Mouse (Mus musculus): ENCODE results near the gene Il17rd. TPM values are rescaled to one million over a fixed set of nuclear protein-coding genes. Genes with fewer than 3 reads are reported as not detected.

Gene Il17rd
- polyA plus RNA-seq, 1 experiment from 2014 or later: 15.5 TPM

- H3K27ac ChIP-seq: 0 out of 2 replicates have a peak overlapping the region, but pooled peaks have one; percentile 23
- no peak overlapping the region for H3K4me2 ChIP-seq
- no peaks in the 10 kb centered on the region for H3K9me3 ChIP-seq
- no peak overlapping the region for H3K4me3 ChIP-seq (replicated peaks)
- ATAC-seq (ENCODE audit: insufficient number of reproducible peaks, insufficient read depth, low FRiP score, low TSS enrichment, low read depth): no peak
- 77% methylated on average over 9 of the region's 9 CpGs for WGBS
- 0 out of 2 replicates have a peak, but pooled peaks cover 2% of the 10 kb centered on the region for H3K4me1 ChIP-seq (replicated peaks)
- H3K27me3 ChIP-seq: no peaks in the 10 kb centered on the region
- peaks cover 89% of the 10 kb centered on the region for H3K36me3 ChIP-seq
- no peak overlapping the region for H3K9ac ChIP-seq (replicated peaks)
These were observed 57.4 kb downstream of the Il17rd start for GRCm38 (mm10) chr14:27096133-27096532.

GRCm38 (mm10) chr14:27096779-27097178 lies 58.0 kb downstream of the Il17rd start:
- Histone ChIP-seq H3K4me3 (replicated peaks) (no peak overlapping the region), H3K27me3 (no peaks in the 10 kb centered on the region), H3K4me2 (no peak overlapping the region), H3K27ac (0 out of 2 replicates have a peak overlapping the region, but pooled peaks have one; percentile 23), H3K4me1 (replicated peaks) (peaks cover 8% of the 10 kb centered on the region; the same call in 1 of the 2 replicates), H3K9ac (replicated peaks) (no peak overlapping the region), H3K9me3 (no peaks in the 10 kb centered on the region), H3K36me3 (peaks cover 93% of the 10 kb centered on the region)
- 27% methylated on average over 3 of the region's 3 CpGs for WGBS
- ATAC-seq (ENCODE audit: insufficient number of reproducible peaks, insufficient read depth, low FRiP score, low TSS enrichment, low read depth): no peak

GRCm38 (mm10) chr14:27101735-27102134 lies 63.0 kb downstream of the Il17rd start:
- H3K9ac ChIP-seq (replicated peaks): no peak overlapping the region
- H3K4me2 ChIP-seq: no peak overlapping the region
- peaks cover 89% of the 10 kb centered on the region for H3K36me3 ChIP-seq
- no peak overlapping the region for H3K4me3 ChIP-seq (replicated peaks)
- peaks cover 20% of the 10 kb centered on the region; the same call in 1 of the 2 replicates for H3K4me1 ChIP-seq (replicated peaks)
- WGBS: 58% methylated on average over 7 of the region's 7 CpGs
- no peaks in the 10 kb centered on the region for H3K9me3 ChIP-seq
- ATAC-seq (ENCODE audit: insufficient number of reproducible peaks, insufficient read depth, low FRiP score, low TSS enrichment, low read depth): no peak
- H3K27ac ChIP-seq: peak overlapping the region; percentile 42; the same call in 1 of the 2 replicates
- no peaks in the 10 kb centered on the region for H3K27me3 ChIP-seq

- Histone ChIP-seq H3K4me3 (replicated peaks) (no peak overlapping the region), H3K27ac (peak overlapping the region; percentile 54; the same call in 1 of the 2 replicates), H3K9ac (replicated peaks) (no peak overlapping the region), H3K36me3 (peaks cover 94% of the 10 kb centered on the region), H3K27me3 (no peaks in the 10 kb centered on the region), H3K9me3 (no peaks in the 10 kb centered on the region), H3K4me2 (no peak overlapping the region), H3K4me1 (replicated peaks) (peaks cover 20% of the 10 kb centered on the region; the same call in 1 of the 2 replicates)
- 84% methylated on average over 6 of the region's 6 CpGs for WGBS
- no peak for ATAC-seq (ENCODE audit: insufficient number of reproducible peaks, insufficient read depth, low FRiP score, low TSS enrichment, low read depth)
These were observed 64.0 kb downstream of the Il17rd start for GRCm38 (mm10) chr14:27102720-27103119.

- Histone ChIP-seq H3K4me2 (no peak overlapping the region), H3K9ac (replicated peaks) (no peak overlapping the region), H3K4me3 (replicated peaks) (no peak overlapping the region), H3K27ac (peak overlapping the region; percentile 56; the same call in 1 of the 2 replicates), H3K36me3 (peaks cover 69% of the 10 kb centered on the region), H3K9me3 (no peaks in the 10 kb centered on the region), H3K4me1 (replicated peaks) (peaks cover 23% of the 10 kb centered on the region; the same call in 1 of the 2 replicates), H3K27me3 (no peaks in the 10 kb centered on the region)
- 71% methylated on average over 12 of the region's 12 CpGs for WGBS
- ATAC-seq (ENCODE audit: insufficient number of reproducible peaks, insufficient read depth, low FRiP score, low TSS enrichment, low read depth): no peak
These were observed 67.2 kb downstream of the Il17rd start for GRCm38 (mm10) chr14:27105731-27106457.

- Histone ChIP-seq H3K4me1 (replicated peaks) (0 out of 2 replicates have a peak, but pooled peaks cover 6% of the 10 kb centered on the region), H3K27ac (no peak overlapping the region), H3K27me3 (peaks cover 3% of the 10 kb centered on the region; the same call in 1 of the 2 replicates), H3K36me3 (peaks cover 41% of the 10 kb centered on the region), H3K4me2 (no peak overlapping the region), H3K9ac (replicated peaks) (no peak overlapping the region), H3K4me3 (replicated peaks) (no peak overlapping the region), H3K9me3 (no peaks in the 10 kb centered on the region)
- 70% methylated on average over 6 of the region's 6 CpGs for WGBS
- no peak for ATAC-seq (ENCODE audit: insufficient number of reproducible peaks, insufficient read depth, low FRiP score, low TSS enrichment, low read depth)
These were observed 70.2 kb downstream of the Il17rd start for GRCm38 (mm10) chr14:27108748-27109504.

- peak within 1 kb of the TSS; percentile 59 for H3K4me3 ChIP-seq (replicated peaks)
- H3K9me3 ChIP-seq: no peaks in the 10 kb centered on the region
- peaks cover 40% of the 10 kb centered on the region for H3K27me3 ChIP-seq
- H3K4me1 ChIP-seq (replicated peaks): peaks cover 12% of the 10 kb centered on the region; the same call in 1 of the 2 replicates
- peak within 1 kb of the TSS; percentile 65 for H3K9ac ChIP-seq (replicated peaks)
- 1% methylated on average over 58 of the region's 58 CpGs for WGBS
- peak within 1 kb of the TSS; percentile 99 for H3K4me2 ChIP-seq
- H3K36me3 ChIP-seq: no peaks in the 10 kb centered on the region
- peak; percentile 26 for ATAC-seq (ENCODE audit: insufficient number of reproducible peaks, insufficient read depth, low FRiP score, low TSS enrichment, low read depth)
- H3K27ac ChIP-seq: no peak within 1 kb of the TSS
These were observed 75.9 kb downstream of the Il17rd start, which contains the start of gene Arhgef3 for GRCm38 (mm10) chr14:27114362-27115274. Arhgef3 (plus strand) TSS chr14:27114899.

GRCm38 (mm10) chr14:27115275-27115660 lies 76.5 kb downstream of the Il17rd start:
- ATAC-seq (ENCODE audit: insufficient number of reproducible peaks, insufficient read depth, low FRiP score, low TSS enrichment, low read depth): no peak
- H3K9ac ChIP-seq (replicated peaks): peak overlapping the region; percentile 65
- H3K27ac ChIP-seq: no peak overlapping the region
- no peaks in the 10 kb centered on the region for H3K36me3 ChIP-seq
- peaks cover 40% of the 10 kb centered on the region for H3K27me3 ChIP-seq
- WGBS: 16% methylated on average over 11 of the region's 11 CpGs
- H3K4me1 ChIP-seq (replicated peaks): peaks cover 12% of the 10 kb centered on the region; the same call in 1 of the 2 replicates
- H3K9me3 ChIP-seq: no peaks in the 10 kb centered on the region
- H3K4me2 ChIP-seq: peak overlapping the region; percentile 99
- H3K4me3 ChIP-seq (replicated peaks): peak overlapping the region; percentile 59

GRCm38 (mm10) chr14:27115991-27116390 lies 77.2 kb downstream of the Il17rd start:
- Histone ChIP-seq H3K4me3 (replicated peaks) (no peak overlapping the region), H3K36me3 (no peaks in the 10 kb centered on the region), H3K27ac (no peak overlapping the region), H3K4me2 (no peak overlapping the region), H3K9me3 (no peaks in the 10 kb centered on the region), H3K9ac (replicated peaks) (no peak overlapping the region), H3K4me1 (replicated peaks) (peaks cover 12% of the 10 kb centered on the region; the same call in 1 of the 2 replicates), H3K27me3 (peaks cover 40% of the 10 kb centered on the region)
- 63% methylated on average over 6 of the region's 6 CpGs for WGBS
- no peak for ATAC-seq (ENCODE audit: insufficient number of reproducible peaks, insufficient read depth, low FRiP score, low TSS enrichment, low read depth)

GRCm38 (mm10) chr14:27116577-27117165 lies 77.9 kb downstream of the Il17rd start:
- Histone ChIP-seq H3K36me3 (no peaks in the 10 kb centered on the region), H3K27ac (no peak overlapping the region), H3K4me2 (no peak overlapping the region), H3K4me3 (replicated peaks) (no peak overlapping the region), H3K9me3 (no peaks in the 10 kb centered on the region), H3K27me3 (peaks cover 40% of the 10 kb centered on the region), H3K4me1 (replicated peaks) (peaks cover 12% of the 10 kb centered on the region; the same call in 1 of the 2 replicates), H3K9ac (replicated peaks) (no peak overlapping the region)
- ATAC-seq (ENCODE audit: insufficient number of reproducible peaks, insufficient read depth, low FRiP score, low TSS enrichment, low read depth): no peak
- 77% methylated on average over 4 of the region's 4 CpGs for WGBS

Data from limb, embryonic 12.5 days (tissue).